Mouse (Mus musculus): ENCODE measurements around the gene Rap2b. TPM values are rescaled to one million over a fixed set of nuclear protein-coding genes. Genes with fewer than 3 reads are reported as not detected.

Gene Rap2b
- polyA plus RNA-seq, 1 experiment from 2014 or later: 12.7 TPM

- Histone ChIP-seq H3K27ac (no peak overlapping the region), H3K36me3 (no peaks in the 10 kb centered on the region), H3K9me3 (no peaks in the 10 kb centered on the region), H3K4me1 (peaks cover 8% of the 10 kb centered on the region; the same call in 1 of the 2 replicates), H3K4me2 (replicated peaks) (no peak overlapping the region), H3K27me3 (no peaks in the 10 kb centered on the region), H3K9ac (no peak overlapping the region), H3K4me3 (no peak overlapping the region)
- no peak for ATAC-seq (ENCODE audit: low FRiP score, low read depth)
- 25% methylated on average over 7 of the region's 7 CpGs for WGBS
Observed at GRCm38 (mm10) chr3:61358756-61359293, 2.6 kb upstream of the Rap2b start.

GRCm38 (mm10) chr3:61362821-61363160 is 1.4 kb downstream of the Rap2b start:
- Histone ChIP-seq H3K27me3 (no peaks in the 10 kb centered on the region), H3K4me3 (peak overlapping the region; percentile 89), H3K36me3 (no peaks in the 10 kb centered on the region; the same call in 1 of the 2 replicates), H3K4me1 (peaks cover 23% of the 10 kb centered on the region), H3K27ac (peak overlapping the region; percentile 82), H3K9ac (peak overlapping the region; percentile 70), H3K9me3 (no peaks in the 10 kb centered on the region), H3K4me2 (replicated peaks) (peak overlapping the region; percentile 87)
- 7% methylated on average over 9 of the region's 9 CpGs for WGBS
- ATAC-seq (ENCODE audit: low FRiP score, low read depth): no peak

DNA sequence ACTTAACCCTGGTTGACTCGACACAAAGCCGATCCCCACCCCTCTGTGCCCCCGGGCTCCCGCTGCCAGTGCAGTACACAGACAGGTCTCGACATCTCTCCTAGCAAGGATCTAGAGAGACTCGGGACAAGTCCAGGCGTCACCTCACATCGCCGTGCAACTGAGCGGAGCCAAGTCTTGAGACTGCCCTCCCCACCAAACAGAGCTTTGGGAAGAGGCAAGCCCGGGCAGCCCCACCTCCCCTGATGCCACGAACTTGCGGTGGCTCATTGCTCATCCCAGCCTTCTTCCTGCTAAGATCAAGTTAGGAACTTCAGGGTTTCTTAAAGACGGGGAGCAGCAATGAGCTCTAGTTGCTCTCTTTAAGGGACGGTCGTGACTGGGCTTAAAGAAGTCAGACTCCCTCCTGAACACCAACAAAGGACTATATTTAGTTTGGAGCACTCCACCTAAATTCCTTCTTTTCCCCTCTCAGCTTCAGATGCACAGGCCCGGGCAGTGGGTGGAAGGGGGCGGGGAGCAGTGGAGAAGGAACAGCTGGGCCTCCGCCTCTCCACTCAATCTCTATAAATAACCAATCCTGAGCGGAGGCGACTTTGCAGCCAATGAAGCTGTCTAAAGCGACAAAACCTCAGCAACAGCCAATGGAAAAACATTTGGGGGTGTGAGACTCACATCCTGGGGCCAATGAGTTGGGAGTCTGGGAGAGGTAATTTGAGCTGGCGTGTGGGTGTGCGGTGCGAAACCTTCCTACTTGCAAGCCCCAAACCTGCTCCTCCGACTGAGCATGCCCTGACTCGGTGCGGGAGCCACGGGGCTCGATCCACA is 1.9 kb downstream of the Rap2b start:
- ATAC-seq (ENCODE audit: low FRiP score, low read depth): peak; percentile 95
- Histone ChIP-seq H3K27me3 (no peaks in the 10 kb centered on the region), H3K4me3 (peak overlapping the region; percentile 89), H3K9ac (peak overlapping the region; percentile 70), H3K27ac (peak overlapping the region; percentile 89), H3K4me2 (replicated peaks) (peak overlapping the region; percentile 87), H3K9me3 (no peaks in the 10 kb centered on the region), H3K4me1 (peaks cover 23% of the 10 kb centered on the region), H3K36me3 (peaks cover 2% of the 10 kb centered on the region; the same call in 1 of the 2 replicates)
- under 1% methylated on average over 30 of the region's 30 CpGs for WGBS

DNA sequence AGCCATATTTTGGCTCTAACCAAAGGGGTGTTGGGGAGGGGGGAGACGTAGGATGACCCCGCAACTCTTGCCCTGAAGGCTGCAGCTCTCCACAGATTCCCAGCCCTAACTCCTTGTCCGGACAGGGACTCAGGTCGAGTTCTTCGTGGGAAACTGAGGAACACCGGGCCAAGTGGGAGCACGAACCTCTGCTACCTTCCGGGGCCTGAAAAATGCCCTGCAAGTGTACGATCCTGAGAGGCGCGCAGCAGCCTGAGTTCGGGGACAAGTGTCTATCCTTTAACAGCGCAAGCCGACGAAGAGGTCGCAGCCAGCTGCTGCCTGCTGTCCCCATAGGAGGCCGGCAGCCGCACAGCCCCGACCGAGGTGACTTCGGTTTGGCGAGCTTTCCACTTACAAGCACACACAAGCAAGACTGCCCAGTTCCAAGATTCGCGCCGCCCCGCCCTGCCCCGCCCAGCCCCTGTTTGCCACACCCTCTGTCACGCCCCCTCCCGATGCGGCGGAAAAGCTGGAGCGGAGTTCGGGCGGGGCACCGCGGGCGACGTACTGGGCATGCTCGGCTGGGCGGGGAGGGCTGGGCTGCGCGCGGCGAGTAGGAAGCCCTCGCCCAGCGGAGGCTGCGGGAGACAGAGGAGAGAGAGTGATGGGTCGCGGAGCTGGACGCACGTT is 2.7 kb downstream of the Rap2b start:
- Histone ChIP-seq H3K27me3 (no peaks in the 10 kb centered on the region), H3K4me2 (replicated peaks) (peak overlapping the region; percentile 87), H3K4me1 (peaks cover 21% of the 10 kb centered on the region), H3K9me3 (no peaks in the 10 kb centered on the region), H3K27ac (peak overlapping the region; percentile 89), H3K4me3 (peak overlapping the region; percentile 89), H3K9ac (peak overlapping the region; percentile 88), H3K36me3 (peaks cover 2% of the 10 kb centered on the region; the same call in 1 of the 2 replicates)
- WGBS: under 1% methylated on average over 45 of the region's 51 CpGs
- ATAC-seq (ENCODE audit: low FRiP score, low read depth): peak; percentile 88

DNA sequence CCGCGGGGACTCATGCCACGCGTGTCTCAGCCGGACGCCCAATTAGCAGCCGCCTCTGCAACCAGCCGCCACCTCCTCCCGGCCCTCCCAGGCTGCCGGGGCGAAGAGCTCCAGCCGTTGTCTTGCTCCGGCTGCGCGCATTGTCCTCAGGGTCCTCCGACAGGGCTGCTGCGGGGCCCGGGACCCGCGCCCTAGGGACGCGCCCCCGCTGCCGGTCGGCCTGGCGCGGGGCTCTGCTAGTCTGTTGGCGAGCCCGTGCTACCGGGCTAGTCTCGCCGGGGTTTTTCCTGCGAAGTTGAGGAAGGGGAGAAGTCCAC is 3.2 kb downstream of the Rap2b start:
- Histone ChIP-seq H3K36me3 (peaks cover 2% of the 10 kb centered on the region; the same call in 1 of the 2 replicates), H3K4me2 (replicated peaks) (peak overlapping the region; percentile 87), H3K27ac (peak overlapping the region; percentile 79; the same call in 1 of the 2 replicates), H3K4me1 (peaks cover 21% of the 10 kb centered on the region), H3K4me3 (peak overlapping the region; percentile 89), H3K27me3 (no peaks in the 10 kb centered on the region), H3K9me3 (no peaks in the 10 kb centered on the region), H3K9ac (peak overlapping the region; percentile 88)
- WGBS: 0% methylated on average over 23 of the region's 33 CpGs
- ATAC-seq (ENCODE audit: low FRiP score, low read depth): peak; percentile 19

GRCm38 (mm10) chr3:61364978-61365778 is 3.7 kb downstream of the Rap2b start:
- WGBS: under 1% methylated on average over 68 of the region's 68 CpGs
- no peak for ATAC-seq (ENCODE audit: low FRiP score, low read depth)
- Histone ChIP-seq H3K27ac (peak overlapping the region; percentile 79; the same call in 1 of the 2 replicates), H3K36me3 (peaks cover 2% of the 10 kb centered on the region; the same call in 1 of the 2 replicates), H3K9ac (peak overlapping the region; percentile 88), H3K4me1 (peaks cover 21% of the 10 kb centered on the region), H3K4me3 (peak overlapping the region; percentile 89), H3K4me2 (replicated peaks) (peak overlapping the region; percentile 87), H3K9me3 (no peaks in the 10 kb centered on the region), H3K27me3 (no peaks in the 10 kb centered on the region)

- peaks cover 2% of the 10 kb centered on the region; the same call in 1 of the 2 replicates for H3K36me3 ChIP-seq
- no peaks in the 10 kb centered on the region for H3K9me3 ChIP-seq
- H3K4me1 ChIP-seq: peaks cover 21% of the 10 kb centered on the region
- peak within 1 kb of the TSS; percentile 88 for H3K9ac ChIP-seq
- H3K4me2 ChIP-seq (replicated peaks): peak within 1 kb of the TSS; percentile 87
- ATAC-seq (ENCODE audit: low FRiP score, low read depth): no peak
- WGBS: 5% methylated on average over 10 of the region's 10 CpGs
- no peaks in the 10 kb centered on the region for H3K27me3 ChIP-seq
- H3K27ac ChIP-seq: peak within 1 kb of the TSS; percentile 79; the same call in 1 of the 2 replicates
- peak within 1 kb of the TSS; percentile 89 for H3K4me3 ChIP-seq
Observed at GRCm38 (mm10) chr3:61365779-61366373, 4.4 kb downstream of the Rap2b start, which contains the start of gene B430305J03Rik. Gene B430305J03Rik, minus strand, starts transcription at chr3:61365951.

DNA sequence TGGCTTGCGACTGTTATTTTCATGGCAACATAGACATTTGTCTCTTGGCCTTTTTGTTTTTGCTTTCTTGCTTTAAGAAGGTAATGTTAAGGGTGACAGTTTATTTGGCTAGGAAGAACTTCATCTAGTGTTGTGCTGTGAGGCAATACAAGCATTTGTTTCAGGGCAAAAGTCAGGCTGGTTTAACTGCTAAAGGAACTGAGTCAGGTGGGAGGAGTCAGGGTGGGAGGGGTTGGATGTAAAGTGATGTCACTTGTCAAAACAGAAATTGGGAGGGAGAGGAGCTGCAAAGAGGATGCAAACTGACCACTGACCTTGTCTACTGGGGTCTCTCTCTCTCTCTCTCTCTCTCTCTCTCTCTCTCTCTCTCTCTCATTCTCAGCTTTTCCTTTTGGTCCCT is 7.0 kb downstream of the Rap2b start:
- H3K36me3 ChIP-seq: peaks cover 2% of the 10 kb centered on the region; the same call in 1 of the 2 replicates
- H3K9ac ChIP-seq: no peak overlapping the region
- H3K4me1 ChIP-seq: peaks cover 16% of the 10 kb centered on the region
- ATAC-seq (ENCODE audit: low FRiP score, low read depth): no peak
- H3K27me3 ChIP-seq: no peaks in the 10 kb centered on the region
- H3K27ac ChIP-seq: no peak overlapping the region
- H3K4me3 ChIP-seq: no peak overlapping the region
- H3K4me2 ChIP-seq (replicated peaks): no peak overlapping the region
- no peaks in the 10 kb centered on the region for H3K9me3 ChIP-seq
- 100% methylated on average over 1 of the region's 1 CpGs for WGBS

DNA sequence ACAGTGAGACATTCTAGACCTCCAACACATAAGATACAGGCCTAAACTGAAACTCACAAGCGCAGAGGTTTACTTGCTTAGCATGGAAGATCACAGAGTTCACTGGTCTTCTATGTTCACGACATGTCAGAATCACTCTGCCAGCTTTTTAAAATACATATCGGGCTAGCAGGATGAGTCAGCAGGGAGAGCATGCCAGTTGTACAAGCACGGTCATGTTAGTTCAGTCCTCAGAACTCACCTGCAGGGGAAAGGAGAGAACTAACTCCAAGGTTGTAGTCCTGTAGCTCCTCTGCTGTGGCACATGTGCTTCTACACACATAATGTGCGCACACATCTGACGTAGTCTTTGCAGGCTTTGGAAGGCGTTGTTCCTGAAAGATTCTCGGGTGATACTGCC is 14.6 kb downstream of the Rap2b start:
- 87% methylated on average over 8 of the region's 8 CpGs for WGBS

GRCm38 (mm10) chr3:61386368-61386767 is 24.9 kb downstream of the Rap2b start:
- ATAC-seq (ENCODE audit: low FRiP score, low read depth): no peak
- Histone ChIP-seq H3K9ac (no peak overlapping the region), H3K36me3 (no peaks in the 10 kb centered on the region), H3K4me2 (replicated peaks) (no peak overlapping the region), H3K27me3 (no peaks in the 10 kb centered on the region), H3K9me3 (no peaks in the 10 kb centered on the region), H3K4me3 (no peak overlapping the region), H3K4me1 (no peaks in the 10 kb centered on the region), H3K27ac (no peak overlapping the region)
- 69% methylated on average over 4 of the region's 4 CpGs for WGBS

More for the DNA sequence above, 14.6 kb downstream of the Rap2b start:
- H3K4me2 ChIP-seq (replicated peaks): no peak overlapping the region
- no peak overlapping the region for H3K9ac ChIP-seq
- no peaks in the 10 kb centered on the region for H3K27me3 ChIP-seq
- no peak overlapping the region for H3K27ac ChIP-seq
- no peak overlapping the region for H3K4me3 ChIP-seq
- H3K4me1 ChIP-seq: no peaks in the 10 kb centered on the region
- no peaks in the 10 kb centered on the region for H3K36me3 ChIP-seq
- H3K9me3 ChIP-seq: no peaks in the 10 kb centered on the region
- ATAC-seq (ENCODE audit: low FRiP score, low read depth): no peak

DNA sequence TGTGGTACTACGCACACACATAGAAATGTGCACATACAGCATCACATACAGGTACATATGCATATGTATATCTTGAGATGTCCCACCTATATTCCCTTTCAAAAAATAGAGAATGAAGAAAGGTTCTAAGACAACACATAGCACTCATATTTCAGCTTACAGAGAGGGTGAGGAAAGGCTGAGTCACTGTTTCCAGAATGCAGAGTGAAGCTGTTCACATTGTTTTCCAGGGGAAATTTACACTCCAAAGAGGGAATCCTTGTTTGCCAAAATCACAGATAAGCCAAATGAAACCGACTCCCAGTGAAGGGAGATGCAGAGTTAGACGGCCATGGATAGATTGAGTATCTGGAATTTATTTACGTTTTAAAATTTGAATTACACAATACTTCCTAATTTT is 30.1 kb downstream of the Rap2b start:
- Histone ChIP-seq H3K4me2 (replicated peaks) (no peak overlapping the region), H3K27me3 (no peaks in the 10 kb centered on the region), H3K9me3 (no peaks in the 10 kb centered on the region), H3K4me3 (no peak overlapping the region), H3K9ac (no peak overlapping the region), H3K36me3 (no peaks in the 10 kb centered on the region), H3K27ac (no peak overlapping the region), H3K4me1 (no peaks in the 10 kb centered on the region)
- ATAC-seq (ENCODE audit: low FRiP score, low read depth): no peak
- 79% methylated on average over 4 of the region's 4 CpGs for WGBS
